Mouse (Mus musculus) cortical plate, adult 2 months (tissue): ENCODE results near the gene Bcor.

Source experiments
- CTCF ChIP-seq: fragments of 200-500 bp; IDR thresholded peaks from 2 replicates; pipeline ENCODE4 v1.5.1; 2011; ENCODE audit warnings: mild to moderate bottlenecking, control low read depth, low read length; ENCODE audit not compliant: insufficient read depth; ENCODE audit errors: extremely low read depth
- POLR2A ChIP-seq: fragments of 200-500 bp; IDR thresholded peaks from 2 replicates; pipeline ENCODE4 v1.6.1; 2011; ENCODE audit warnings: mild to moderate bottlenecking, low read length, control low read depth; ENCODE audit not compliant: insufficient read depth; ENCODE audit errors: extremely low read depth

GRCm38 (mm10) chrX:11987602-11988001 lies 172.6 kb downstream of the Bcor start:
- TF ChIP-seq CTCF: no peak
- no peak for TF ChIP-seq POLR2A
